Mouse (Mus musculus): ENCODE data around the gene Txk. TPM values are rescaled to one million over a fixed set of nuclear protein-coding genes. Genes with fewer than 3 reads are reported as not detected.

Txk gene
- 0.10 TPM in 1 of 2 replicates, not detected in the other for polyA plus RNA-seq (2015; fragmentation: Nextera tagmentation; extraction: Ambion mirVana)

GRCm38 (mm10) chr5:72752585-72752984 is at the start of gene Txk:
TSS of gene Txk (minus strand) at chr5:72752777.
- Histone ChIP-seq H3K9me3 (no peaks in the 10 kb centered on the region), H3K27ac (no peak within 1 kb of the TSS), H3K4me3 (no peak within 1 kb of the TSS), H3K4me2 (no peak within 1 kb of the TSS), H3K27me3 (no peaks in the 10 kb centered on the region), H3K4me1 (replicated peaks) (0 out of 2 replicates have a peak, but pooled peaks cover 4% of the 10 kb centered on the region), H3K9ac (no peak within 1 kb of the TSS), H3K36me3 (no peaks in the 10 kb centered on the region)
- WGBS, result 91% methylated on average over 5 of the region's 5 CpGs
- ATAC-seq (ENCODE audit: low FRiP score), result no peak

- no peak overlapping the region for H3K9ac ChIP-seq
- H3K27me3 ChIP-seq, result no peaks in the 10 kb centered on the region
- H3K4me3 ChIP-seq, result no peak overlapping the region
- no peak for ATAC-seq (ENCODE audit: low FRiP score)
- no peak overlapping the region for H3K27ac ChIP-seq
- H3K4me1 ChIP-seq (replicated peaks), result no peaks in the 10 kb centered on the region; the same call in 1 of the 2 replicates
- no peaks in the 10 kb centered on the region for H3K36me3 ChIP-seq
- no peaks in the 10 kb centered on the region for H3K9me3 ChIP-seq
- 67% methylated on average over 4 of the region's 4 CpGs for WGBS
- H3K4me2 ChIP-seq, result no peak overlapping the region
Measured at GRCm38 (mm10) chr5:72798563-72798962, 46.0 kb upstream of the Txk start.

GRCm38 (mm10) chr5:72796186-72796613 is 43.6 kb upstream of the Txk start:
- no peak for ATAC-seq (ENCODE audit: low FRiP score)
- WGBS, result 67% methylated on average over 14 of the region's 14 CpGs
- H3K9ac ChIP-seq, result no peak overlapping the region
- no peaks in the 10 kb centered on the region; the same call in 1 of the 2 replicates for H3K4me1 ChIP-seq (replicated peaks)
- H3K4me3 ChIP-seq, result no peak overlapping the region
- H3K9me3 ChIP-seq, result no peaks in the 10 kb centered on the region
- no peaks in the 10 kb centered on the region for H3K27me3 ChIP-seq
- no peaks in the 10 kb centered on the region for H3K36me3 ChIP-seq
- peak overlapping the region; percentile 25; the same call in 1 of the 2 replicates for H3K27ac ChIP-seq
- peak overlapping the region; percentile 18; the same call in 1 of the 2 replicates for H3K4me2 ChIP-seq

DNA sequence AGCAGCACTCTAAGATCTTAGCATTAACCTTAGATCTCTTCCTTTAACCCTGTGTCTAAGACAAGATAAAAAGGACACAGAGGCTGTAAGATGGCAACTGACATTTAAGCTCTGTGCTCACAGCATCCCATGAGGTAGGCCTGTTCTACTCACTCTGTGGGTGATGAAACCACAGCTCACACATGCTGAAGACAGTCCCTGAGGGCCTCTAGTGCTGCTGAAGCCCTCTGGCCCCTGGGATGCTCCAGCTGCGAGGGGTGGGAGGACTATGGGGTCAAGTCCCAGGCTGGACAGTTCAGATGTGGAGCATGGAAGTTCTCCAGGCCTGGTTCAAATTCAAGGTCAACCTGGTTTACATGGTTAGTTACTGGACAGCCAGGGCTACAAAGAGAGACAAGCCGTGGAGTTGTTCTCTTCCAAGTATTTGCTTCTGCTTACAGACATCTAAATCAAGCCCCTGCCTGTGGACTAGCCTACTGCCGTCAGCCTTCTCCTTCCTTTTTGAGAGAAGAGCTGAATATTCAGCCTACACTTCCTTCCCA is 40.8 kb upstream of the Txk start:
- Histone ChIP-seq H3K36me3 (no peaks in the 10 kb centered on the region), H3K27ac (no peak overlapping the region), H3K27me3 (no peaks in the 10 kb centered on the region), H3K4me1 (replicated peaks) (no peaks in the 10 kb centered on the region; the same call in 1 of the 2 replicates), H3K4me2 (no peak overlapping the region), H3K9ac (no peak overlapping the region), H3K9me3 (no peaks in the 10 kb centered on the region), H3K4me3 (no peak overlapping the region)
- 84% methylated on average over 3 of the region's 3 CpGs for WGBS
- ATAC-seq (ENCODE audit: low FRiP score), result no peak

DNA sequence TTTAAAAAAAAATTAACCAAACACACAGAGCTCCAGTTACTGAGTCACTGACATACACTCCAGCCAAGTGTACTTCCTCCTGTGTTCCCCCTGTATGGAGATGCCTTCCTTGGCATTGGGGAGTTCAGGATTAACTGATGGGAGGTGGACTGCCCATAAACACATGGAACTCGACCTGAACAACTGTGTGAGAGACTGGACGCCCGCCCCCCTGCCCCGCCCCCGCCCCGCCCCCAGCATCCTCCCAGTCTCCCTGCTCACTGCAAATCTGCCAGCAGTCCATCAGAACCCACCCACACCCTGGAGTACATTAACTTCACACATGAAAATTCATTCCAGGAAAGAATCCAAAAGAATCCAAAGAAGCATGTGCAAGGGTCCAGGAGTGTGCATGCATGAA is 39.2 kb upstream of the Txk start:
- H3K4me1 ChIP-seq (replicated peaks), result no peaks in the 10 kb centered on the region; the same call in 1 of the 2 replicates
- 25% methylated on average over 6 of the region's 6 CpGs for WGBS

GRCm38 (mm10) chr5:72791386-72791785 is 38.8 kb upstream of the Txk start:
- no peak overlapping the region for H3K4me3 ChIP-seq
- ATAC-seq (ENCODE audit: low FRiP score), result no peak

More for the DNA sequence above, 39.2 kb upstream of the Txk start:
- H3K27me3 ChIP-seq, result no peaks in the 10 kb centered on the region
- H3K4me3 ChIP-seq, result no peak overlapping the region
- H3K9ac ChIP-seq, result no peak overlapping the region
- H3K36me3 ChIP-seq, result no peaks in the 10 kb centered on the region
- no peak overlapping the region for H3K4me2 ChIP-seq
- H3K9me3 ChIP-seq, result no peaks in the 10 kb centered on the region
- no peak for ATAC-seq (ENCODE audit: low FRiP score)
- H3K27ac ChIP-seq, result no peak overlapping the region

GRCm38 (mm10) chr5:72785451-72785850 is 32.9 kb upstream of the Txk start:
- Histone ChIP-seq H3K27me3 (no peaks in the 10 kb centered on the region), H3K4me1 (replicated peaks) (no peaks in the 10 kb centered on the region), H3K9me3 (no peaks in the 10 kb centered on the region), H3K4me2 (no peak overlapping the region), H3K27ac (no peak overlapping the region), H3K4me3 (no peak overlapping the region), H3K9ac (no peak overlapping the region), H3K36me3 (no peaks in the 10 kb centered on the region)
- ATAC-seq (ENCODE audit: low FRiP score), result no peak
- 75% methylated on average over 4 of the region's 4 CpGs for WGBS

More at GRCm38 (mm10) chr5:72791386-72791785, 38.8 kb upstream of the Txk start:
- Histone ChIP-seq H3K27ac (no peak overlapping the region), H3K9ac (no peak overlapping the region), H3K9me3 (no peaks in the 10 kb centered on the region), H3K4me1 (replicated peaks) (no peaks in the 10 kb centered on the region; the same call in 1 of the 2 replicates), H3K4me2 (no peak overlapping the region), H3K36me3 (no peaks in the 10 kb centered on the region), H3K27me3 (no peaks in the 10 kb centered on the region)
- whole genome bisulfite sequencing, result 70% methylated on average over 4 of the region's 4 CpGs

DNA sequence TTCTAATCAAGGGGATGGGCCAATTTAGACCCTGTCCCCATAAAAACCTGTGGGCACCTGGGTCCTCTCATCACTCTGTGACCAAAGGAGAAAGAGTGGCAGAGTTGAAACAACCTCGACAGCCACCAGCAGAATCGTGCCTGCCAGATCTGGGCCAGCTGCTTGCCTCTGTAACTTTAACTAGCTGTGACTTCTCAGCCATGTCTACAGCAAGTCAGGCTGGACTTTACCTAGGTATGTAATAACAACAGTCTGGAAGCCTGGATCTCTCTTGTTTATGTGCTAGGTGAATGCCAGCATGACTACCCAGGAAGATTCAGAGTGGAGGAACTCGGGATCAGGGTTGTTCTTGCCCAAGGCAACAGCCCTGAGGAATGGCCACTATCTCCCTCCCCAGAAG is 32.1 kb upstream of the Txk start:
- H3K9me3 ChIP-seq, result no peaks in the 10 kb centered on the region
- ATAC-seq (ENCODE audit: low FRiP score), result no peak
- no peaks in the 10 kb centered on the region for H3K36me3 ChIP-seq
- no peak overlapping the region for H3K4me2 ChIP-seq
- no peak overlapping the region for H3K27ac ChIP-seq
- H3K9ac ChIP-seq, result no peak overlapping the region
- 86% methylated on average over 3 of the region's 3 CpGs for WGBS
- no peak overlapping the region for H3K4me3 ChIP-seq
- no peaks in the 10 kb centered on the region for H3K4me1 ChIP-seq (replicated peaks)
- no peaks in the 10 kb centered on the region for H3K27me3 ChIP-seq

DNA sequence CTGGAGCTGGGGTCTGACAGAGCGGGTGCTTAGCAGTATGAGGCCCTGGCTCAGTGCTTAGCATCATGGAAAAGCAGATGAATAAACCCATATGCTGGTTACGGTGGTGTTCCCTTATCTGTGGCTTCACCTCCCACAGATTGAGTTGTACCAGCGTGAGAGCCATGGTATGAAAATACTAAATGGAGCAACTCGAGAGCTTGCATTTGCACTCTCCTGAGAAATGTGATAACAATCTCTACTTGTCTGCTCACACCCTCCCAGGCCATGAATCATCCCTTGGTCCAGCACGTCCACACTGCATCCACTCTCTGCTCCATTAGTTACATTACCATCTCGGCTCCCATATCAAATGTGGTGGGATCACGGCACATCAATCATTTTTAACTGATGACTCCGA is 31.4 kb upstream of the Txk start:
- no peaks in the 10 kb centered on the region for H3K36me3 ChIP-seq
- no peak overlapping the region for H3K27ac ChIP-seq
- no peaks in the 10 kb centered on the region for H3K9me3 ChIP-seq
- H3K27me3 ChIP-seq, result no peaks in the 10 kb centered on the region
- WGBS, result 73% methylated on average over 8 of the region's 8 CpGs
- no peak overlapping the region for H3K4me3 ChIP-seq
- no peak overlapping the region for H3K9ac ChIP-seq
- no peak overlapping the region for H3K4me2 ChIP-seq
- no peaks in the 10 kb centered on the region for H3K4me1 ChIP-seq (replicated peaks)
- ATAC-seq (ENCODE audit: low FRiP score), result no peak

GRCm38 (mm10) chr5:72783123-72783522 is 30.5 kb upstream of the Txk start:
- H3K27me3 ChIP-seq, result no peaks in the 10 kb centered on the region
- no peak overlapping the region for H3K9ac ChIP-seq
- ATAC-seq (ENCODE audit: low FRiP score), result no peak
- H3K4me1 ChIP-seq (replicated peaks), result no peaks in the 10 kb centered on the region
- H3K4me2 ChIP-seq, result no peak overlapping the region
- no peak overlapping the region for H3K27ac ChIP-seq
- H3K36me3 ChIP-seq, result no peaks in the 10 kb centered on the region
- H3K4me3 ChIP-seq, result no peak overlapping the region
- WGBS, result 95% methylated on average over 7 of the region's 7 CpGs
- no peaks in the 10 kb centered on the region for H3K9me3 ChIP-seq

- ATAC-seq (ENCODE audit: low FRiP score), result no peak
- no peaks in the 10 kb centered on the region for H3K36me3 ChIP-seq
Measured at GRCm38 (mm10) chr5:72781776-72782175, 29.2 kb upstream of the Txk start.

GRCm38 (mm10) chr5:72776595-72776994 is 24.0 kb upstream of the Txk start:
- Histone ChIP-seq H3K27me3 (no peaks in the 10 kb centered on the region), H3K4me1 (replicated peaks) (no peaks in the 10 kb centered on the region), H3K4me3 (no peak overlapping the region), H3K36me3 (no peaks in the 10 kb centered on the region), H3K4me2 (no peak overlapping the region), H3K27ac (no peak overlapping the region), H3K9ac (no peak overlapping the region), H3K9me3 (no peaks in the 10 kb centered on the region)
- WGBS, result 88% methylated on average over 2 of the region's 2 CpGs
- ATAC-seq (ENCODE audit: low FRiP score), result no peak

More at GRCm38 (mm10) chr5:72781776-72782175, 29.2 kb upstream of the Txk start:
- H3K9ac ChIP-seq, result no peak overlapping the region
- no peak overlapping the region for H3K4me2 ChIP-seq
- H3K4me1 ChIP-seq (replicated peaks), result no peaks in the 10 kb centered on the region
- H3K27ac ChIP-seq, result no peak overlapping the region
- H3K4me3 ChIP-seq, result no peak overlapping the region
- no peaks in the 10 kb centered on the region for H3K9me3 ChIP-seq
- no peaks in the 10 kb centered on the region for H3K27me3 ChIP-seq
- 89% methylated on average over 11 of the region's 11 CpGs for WGBS

GRCm38 (mm10) chr5:72776127-72776526 is 23.6 kb upstream of the Txk start:
- Histone ChIP-seq H3K9ac (no peak overlapping the region), H3K4me3 (no peak overlapping the region), H3K27ac (no peak overlapping the region), H3K4me2 (no peak overlapping the region), H3K36me3 (no peaks in the 10 kb centered on the region), H3K4me1 (replicated peaks) (no peaks in the 10 kb centered on the region), H3K9me3 (no peaks in the 10 kb centered on the region), H3K27me3 (no peaks in the 10 kb centered on the region)
- 80% methylated on average over 2 of the region's 2 CpGs for WGBS
- ATAC-seq (ENCODE audit: low FRiP score), result no peak

Measured in hindbrain, embryonic 13.5 days (tissue).